Mouse (Mus musculus) midbrain, embryonic 11.5 days (tissue): ENCODE data around the gene Ints5. TPM values are rescaled to one million over a fixed set of nuclear protein-coding genes. Genes with fewer than 3 reads are reported as not detected.

Experiments used
- ATAC-seq: fragments of 200-750 bp; cut with Nextera tagmentation; 2 replicates; pipeline ENCODE4 v1.8.0; 2017; ENCODE audit warnings: moderate TSS enrichment, moderate library complexity; ENCODE audit not compliant: low FRiP score
- DNase-seq: peaks from one replicate; pipeline ENCODE4 v3.0.0; 2015; ENCODE audit warnings: low spot score; ENCODE audit errors: missing footprints
- H3K27ac ChIP-seq: fragments of 300-500 bp; sonication (generic); 2 replicates; pipeline ENCODE4 v1.5.1; 2014; ENCODE audit warnings: low read depth, low read length
- H3K27me3 ChIP-seq: fragments of 300-500 bp; sonication (generic); 2 replicates; pipeline ENCODE4 v1.6.1; 2014; ENCODE audit warnings: mild to moderate bottlenecking, low read length, moderate library complexity, mixed read lengths; ENCODE audit not compliant: control insufficient read depth, insufficient read depth
- H3K36me3 ChIP-seq: fragments of 300-500 bp; sonication (generic); 2 replicates; pipeline ENCODE4 v1.6.1; 2014; ENCODE audit warnings: mild to moderate bottlenecking, low read length, moderate library complexity, mixed read lengths; ENCODE audit not compliant: control insufficient read depth, insufficient read depth
- H3K4me1 ChIP-seq: fragments of 300-500 bp; sonication (generic); 2 replicates; pipeline ENCODE4 v1.6.1; 2014; ENCODE audit warnings: low read length; ENCODE audit not compliant: control insufficient read depth, insufficient read depth
- H3K4me2 ChIP-seq: fragments of 300-500 bp; sonication (generic); 2 replicates; pipeline ENCODE4 v1.6.1; 2014; ENCODE audit warnings: mild to moderate bottlenecking, moderate library complexity
- H3K4me3 ChIP-seq: fragments of 300-500 bp; sonication (generic); 2 replicates; pipeline ENCODE4 v1.5.1; 2014; ENCODE audit warnings: low read depth, low read length
- H3K9ac ChIP-seq: fragments of 300-500 bp; sonication (generic); 2 replicates; pipeline ENCODE4 v1.6.1; 2014; ENCODE audit warnings: low read length
- H3K9me3 ChIP-seq: fragments of 300-500 bp; sonication (generic); 2 replicates; pipeline ENCODE4 v1.6.1; 2016; ENCODE audit warnings: low read length; ENCODE audit not compliant: control insufficient read depth
- WGBS: fragments of 180-500 bp; shearing (Covaris S2); extraction: QIAGEN DNeasy Blood & Tissue Kit; methylation state at CpG from one replicate; pipeline ENCODE4 v1.1.7; 2014; 5-methylcytosine and 5-hydroxymethylcytosine counted together
- polyA plus RNA-seq: library from polyadenylated mRNA; unstranded; fragments of >200 nt; fragmentation: Nextera tagmentation; extraction: Ambion mirVana; gene quantifications from 2 replicates; pipeline ENCODE4 v1.2.1, GENCODE M21; 2014

Gene Ints5
- polyA plus RNA-seq: 29.7 and 33.3 TPM in 2 replicates

DNA sequence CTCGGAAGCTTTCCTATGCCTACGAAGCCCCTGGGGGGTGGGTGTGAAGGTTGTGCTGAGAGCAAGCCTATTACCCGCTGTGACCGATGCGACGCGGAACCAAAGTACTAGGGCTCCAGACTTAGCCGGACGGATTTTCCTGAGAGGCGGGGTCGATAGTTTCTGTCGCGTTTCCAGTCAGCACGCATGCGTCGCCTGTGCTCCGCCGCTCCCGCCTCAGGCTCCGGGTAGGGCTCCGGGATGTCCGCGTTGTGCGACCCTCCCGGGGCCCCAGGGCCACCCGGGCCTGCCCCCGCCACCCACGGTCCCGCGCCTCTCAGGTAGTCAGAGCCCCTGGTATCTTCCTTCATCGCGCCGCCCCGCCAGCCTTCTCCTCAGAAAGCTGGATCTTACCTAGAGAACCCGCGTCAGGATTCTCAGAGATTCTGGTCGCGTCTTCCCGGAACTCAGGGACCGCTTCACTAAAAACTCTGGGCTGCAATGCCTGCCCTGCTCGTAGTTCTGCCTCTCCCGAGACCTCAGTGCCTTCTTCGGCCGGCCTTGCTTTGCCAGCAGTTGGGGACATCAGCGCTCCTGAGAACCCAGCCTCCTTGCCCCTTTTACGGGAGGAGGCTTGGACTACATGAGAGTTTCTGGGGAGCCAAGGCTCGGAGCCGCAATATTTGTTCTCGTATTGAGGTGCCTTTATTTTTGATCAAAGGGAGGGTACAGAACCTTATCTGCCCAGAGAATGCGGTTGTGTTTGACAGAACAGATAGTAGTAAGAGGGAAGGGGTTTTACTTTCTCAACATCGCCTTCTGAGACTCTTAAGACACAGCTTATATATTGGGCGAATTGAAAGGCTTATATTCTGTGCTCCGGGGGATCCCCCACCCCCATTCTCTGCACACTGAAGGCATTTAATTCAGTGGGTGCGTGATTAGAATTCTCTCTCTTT is at the start of gene Ints5:
TSS of gene Ints5 (plus strand) at position 177 of the 938 bp plus-strand sequence.
- WGBS: 4% methylated on average over 54 of the region's 54 CpGs

GRCm38 (mm10) chr19:8844371-8845129 is 48.3 kb upstream of the Ints5 start:
- DNase-seq: peak; percentile 92
- WGBS: 71% methylated on average over 5 of the region's 5 CpGs
- H3K4me2 ChIP-seq: no peak overlapping the region
- H3K9ac ChIP-seq: no peak overlapping the region
- peaks cover 15% of the 10 kb centered on the region for H3K36me3 ChIP-seq
- no peak overlapping the region for H3K4me3 ChIP-seq
- ATAC-seq: no peak
- H3K4me1 ChIP-seq: peaks cover 14% of the 10 kb centered on the region
- H3K27ac ChIP-seq: no peak overlapping the region
- H3K9me3 ChIP-seq: no peaks in the 10 kb centered on the region
- H3K27me3 ChIP-seq: no peaks in the 10 kb centered on the region

More for the DNA sequence above, at the start of gene Ints5:
- Histone ChIP-seq H3K36me3 (peaks cover 9% of the 10 kb centered on the region), H3K9ac (peak within 1 kb of the TSS; percentile 87), H3K27me3 (no peaks in the 10 kb centered on the region), H3K4me1 (peaks cover 15% of the 10 kb centered on the region), H3K4me2 (peak within 1 kb of the TSS; percentile 74), H3K4me3 (peak within 1 kb of the TSS; percentile 87), H3K9me3 (no peaks in the 10 kb centered on the region), H3K27ac (peak within 1 kb of the TSS; percentile 80)
- ATAC-seq (peak; percentile 65), DNase-seq (peak; percentile 98)

DNA sequence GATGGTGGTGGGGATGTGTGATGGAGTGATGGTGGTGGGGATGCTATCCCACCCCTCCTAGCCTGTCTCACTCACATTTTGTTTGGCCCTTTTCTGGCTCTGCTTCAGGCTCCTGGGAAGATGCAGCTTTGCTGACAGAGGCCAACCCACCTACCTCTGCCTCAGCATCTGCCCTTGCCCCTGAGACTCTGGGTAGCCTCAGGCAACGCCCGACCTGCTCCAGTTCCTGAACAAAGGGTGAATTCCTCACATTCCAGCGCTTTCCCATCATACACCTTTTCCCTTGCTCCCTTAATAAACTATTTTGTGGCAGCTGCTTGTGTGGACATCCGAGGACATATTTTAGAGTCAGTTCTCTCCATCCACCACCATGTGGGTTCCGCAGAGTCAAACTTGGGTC is 44.4 kb upstream of the Ints5 start:
- ATAC-seq: no peak
- no peak overlapping the region for H3K27ac ChIP-seq
- WGBS: 83% methylated on average over 5 of the region's 5 CpGs
- H3K36me3 ChIP-seq: peaks cover 15% of the 10 kb centered on the region
- H3K9ac ChIP-seq: no peak overlapping the region
- H3K4me2 ChIP-seq: no peak overlapping the region
- no peak for DNase-seq
- H3K9me3 ChIP-seq: no peaks in the 10 kb centered on the region
- H3K27me3 ChIP-seq: no peaks in the 10 kb centered on the region
- H3K4me1 ChIP-seq: no peaks in the 10 kb centered on the region
- H3K4me3 ChIP-seq: no peak overlapping the region

GRCm38 (mm10) chr19:8850402-8850901 is 42.4 kb upstream of the Ints5 start, which contains the start of gene Lrrn4cl:
TSS of gene Lrrn4cl (plus strand) at chr19:8850768.
- peak; percentile 48; the same call in 1 of the 2 replicates for ATAC-seq
- Histone ChIP-seq H3K27me3 (no peaks in the 10 kb centered on the region), H3K9ac (no peak within 1 kb of the TSS), H3K27ac (no peak within 1 kb of the TSS), H3K4me3 (no peak within 1 kb of the TSS), H3K36me3 (peaks cover 15% of the 10 kb centered on the region), H3K9me3 (no peaks in the 10 kb centered on the region), H3K4me1 (no peaks in the 10 kb centered on the region), H3K4me2 (no peak within 1 kb of the TSS)
- 47% methylated on average over 7 of the region's 7 CpGs for WGBS
- no peak for DNase-seq

- Histone ChIP-seq H3K27ac (no peak overlapping the region), H3K27me3 (no peaks in the 10 kb centered on the region), H3K4me1 (no peaks in the 10 kb centered on the region), H3K4me3 (no peak overlapping the region), H3K9me3 (no peaks in the 10 kb centered on the region), H3K36me3 (peaks cover 10% of the 10 kb centered on the region), H3K9ac (no peak overlapping the region), H3K4me2 (no peak overlapping the region)
- ATAC-seq (no peak), DNase-seq (no peak)
- WGBS: 59% methylated on average over 7 of the region's 7 CpGs
These were observed 41.2 kb upstream of the Ints5 start for GRCm38 (mm10) chr19:8851639-8852038.

GRCm38 (mm10) chr19:8852236-8852928 is 40.4 kb upstream of the Ints5 start:
- no peaks in the 10 kb centered on the region for H3K9me3 ChIP-seq
- ATAC-seq: no peak
- no peak overlapping the region for H3K9ac ChIP-seq
- H3K36me3 ChIP-seq: peaks cover 6% of the 10 kb centered on the region
- no peak overlapping the region for H3K27ac ChIP-seq
- H3K27me3 ChIP-seq: no peaks in the 10 kb centered on the region
- H3K4me1 ChIP-seq: no peaks in the 10 kb centered on the region
- H3K4me2 ChIP-seq: no peak overlapping the region
- H3K4me3 ChIP-seq: no peak overlapping the region
- DNase-seq: no peak
- 60% methylated on average over 10 of the region's 10 CpGs for WGBS

DNA sequence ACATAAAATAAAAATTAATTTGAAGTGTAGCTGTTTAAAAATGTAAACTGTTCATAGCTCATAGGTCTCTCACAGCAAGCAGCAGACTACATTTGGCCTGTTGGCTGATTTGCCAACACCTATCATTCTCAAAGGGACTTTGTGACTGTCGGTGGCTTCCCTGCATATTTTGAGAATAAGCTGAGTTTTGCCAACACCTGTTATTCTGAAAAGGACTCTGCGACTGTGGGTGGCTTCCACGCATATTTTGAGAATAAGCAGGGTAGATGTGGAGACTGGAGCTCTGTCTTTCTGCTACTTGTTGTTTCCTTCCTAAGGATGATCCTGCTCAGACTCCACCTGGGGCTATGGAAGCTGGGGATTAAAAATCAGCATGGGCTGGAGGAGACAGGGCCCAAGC is 39.7 kb upstream of the Ints5 start:
- DNase-seq: no peak
- WGBS: 84% methylated on average over 3 of the region's 3 CpGs
- no peak for ATAC-seq

DNA sequence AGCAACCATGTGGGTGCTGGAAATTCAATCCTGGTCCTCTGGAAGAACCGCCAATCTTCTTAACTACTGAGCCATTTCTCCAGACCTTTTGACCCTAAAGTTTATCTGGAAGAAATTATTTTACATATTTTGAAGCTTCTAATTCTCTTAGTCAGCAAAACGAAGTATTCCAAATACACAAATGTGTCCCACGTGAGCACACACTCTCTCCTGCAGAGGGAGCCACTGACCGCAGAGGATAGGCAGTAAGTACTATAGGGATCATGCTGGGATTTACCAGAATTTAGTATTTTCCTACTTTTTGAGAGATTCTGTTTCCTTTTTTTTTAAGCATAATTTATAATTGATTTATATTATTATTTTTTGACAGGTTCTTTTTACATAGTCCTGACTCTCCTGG is 35.1 kb upstream of the Ints5 start:
- no peaks in the 10 kb centered on the region for H3K27me3 ChIP-seq
- H3K9ac ChIP-seq: no peak overlapping the region
- H3K4me1 ChIP-seq: no peaks in the 10 kb centered on the region
- ATAC-seq (no peak), DNase-seq (peak; percentile 88)
- no peaks in the 10 kb centered on the region for H3K9me3 ChIP-seq
- 47% methylated on average over 4 of the region's 4 CpGs for WGBS
- no peak overlapping the region for H3K4me3 ChIP-seq
- no peak overlapping the region for H3K4me2 ChIP-seq
- H3K27ac ChIP-seq: no peak overlapping the region
- H3K36me3 ChIP-seq: no peaks in the 10 kb centered on the region

More for the DNA sequence above, 39.7 kb upstream of the Ints5 start:
- H3K27me3 ChIP-seq: no peaks in the 10 kb centered on the region
- H3K4me3 ChIP-seq: no peak overlapping the region
- no peak overlapping the region for H3K9ac ChIP-seq
- no peaks in the 10 kb centered on the region for H3K9me3 ChIP-seq
- no peaks in the 10 kb centered on the region for H3K4me1 ChIP-seq
- H3K27ac ChIP-seq: no peak overlapping the region
- no peak overlapping the region for H3K4me2 ChIP-seq
- peaks cover 3% of the 10 kb centered on the region for H3K36me3 ChIP-seq
